Mouse (Mus musculus): ENCODE data around the gene B3gnt4. TPM values are rescaled to one million over a fixed set of nuclear protein-coding genes. Genes with fewer than 3 reads are reported as not detected.
"Not testable (repeated sequence)": the region's sequence is repeated elsewhere in the genome, so short reads cannot be mapped to it uniquely, and the experiment has no call there.

The B3gnt4 gene
- total RNA-seq, 2 experiments from 2014 or later = 0.95 to 1.1 TPM

DNA sequence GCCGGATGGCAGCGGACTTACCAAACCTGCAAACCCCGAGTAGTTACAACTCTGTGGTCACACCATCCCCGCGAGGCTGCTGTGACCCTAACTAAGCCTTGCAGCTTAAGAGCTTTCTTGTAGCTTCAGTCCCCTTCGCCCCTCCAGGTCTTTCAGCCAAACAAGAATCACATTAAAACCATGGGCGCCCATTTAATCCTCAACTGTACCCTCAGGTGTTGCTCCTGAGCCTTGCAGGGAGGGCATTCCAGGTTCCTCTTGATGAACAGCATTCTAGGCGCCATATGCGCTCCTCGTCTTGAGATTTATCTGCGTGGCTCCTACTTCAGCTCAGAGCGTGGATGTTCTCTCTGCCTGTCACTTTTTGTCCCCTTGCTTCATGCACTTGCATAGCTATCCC is 1.3 kb upstream of the B3gnt4 start:
- peak overlapping the region; percentile 57 for H3K4me3 ChIP-seq
- DNase-seq (ENCODE audit: extremely low spot score in 1 of 2, low spot score in 2 of 2) = no peak
- no peak for TF ChIP-seq CTCF (IDR thresholded peaks at IDR 0.05)
- intact Hi-C loops (cut with DNase I) = no loop called here
- H3K27ac ChIP-seq = no peak overlapping the region

DNA sequence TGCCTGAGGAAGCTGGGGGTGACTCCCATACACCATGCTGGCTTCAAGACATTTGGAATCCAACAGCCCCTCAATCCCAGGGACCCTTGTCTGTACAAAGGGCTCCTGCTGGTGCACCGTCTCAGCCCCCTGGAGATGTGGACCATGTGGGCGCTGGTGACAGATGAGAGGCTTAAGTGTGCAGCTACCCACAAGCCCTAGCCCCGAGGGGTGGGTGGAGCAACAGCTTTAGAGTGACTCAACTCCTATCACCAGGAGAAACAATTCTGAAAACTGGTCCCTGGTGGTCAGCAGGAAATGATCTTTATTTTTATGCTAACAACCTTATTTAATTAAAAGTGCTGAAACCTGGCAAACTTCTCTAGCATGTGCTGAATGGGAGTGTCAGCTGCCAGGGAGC is 1.2 kb downstream of the B3gnt4 start:
- H3K27ac ChIP-seq; DNase-seq (ENCODE audit: extremely low spot score in 1 of 2, low spot score in 2 of 2); intact Hi-C loops (cut with DNase I); H3K4me3 ChIP-seq: not testable (repeated sequence)

DNA sequence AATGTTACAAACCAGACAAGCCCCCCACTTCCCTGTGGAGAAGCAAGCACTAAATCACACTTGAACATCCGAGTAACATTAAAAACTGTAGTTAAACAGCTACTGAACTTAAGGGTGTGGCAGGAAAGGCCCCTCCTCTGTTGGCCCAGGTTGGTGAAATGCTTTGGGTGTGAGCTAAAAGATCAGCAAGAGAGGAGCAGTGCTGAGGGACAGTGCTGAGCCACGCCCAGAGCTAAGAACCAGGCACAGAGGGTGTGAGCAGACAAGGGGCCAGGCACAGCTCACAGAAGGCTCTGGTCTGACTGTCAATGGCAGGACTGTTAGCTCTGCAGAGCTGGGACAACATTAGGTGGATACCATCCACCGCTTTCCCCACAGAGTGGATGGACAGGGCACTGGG is 1.8 kb downstream of the B3gnt4 start:
- TF ChIP-seq CTCF (IDR thresholded peaks at IDR 0.05) = no peak
- intact Hi-C loops (cut with DNase I) = no loop called here
- H3K27ac ChIP-seq = no peak overlapping the region
- no peak overlapping the region for H3K4me3 ChIP-seq
- DNase-seq (ENCODE audit: extremely low spot score in 1 of 2, low spot score in 2 of 2) = no peak

DNA sequence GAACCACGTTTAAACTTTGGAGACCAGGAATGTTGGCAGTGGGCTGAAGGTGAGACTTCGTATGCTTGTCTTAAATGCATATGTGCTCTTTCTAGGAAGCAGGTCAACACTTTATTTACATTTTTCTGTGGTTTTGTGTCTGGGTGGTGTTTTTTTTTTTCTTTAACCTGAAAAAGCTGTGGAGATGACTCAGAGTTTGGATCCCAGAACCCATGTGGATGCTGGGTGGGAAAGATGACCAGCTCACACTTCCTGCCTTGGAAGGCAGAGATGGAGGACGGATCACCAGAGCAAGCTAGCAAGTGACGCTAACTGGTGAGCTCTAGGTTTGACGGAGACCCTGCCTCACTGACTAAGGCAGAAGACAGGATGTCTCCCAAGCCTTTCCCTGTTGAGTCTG is 4.6 kb downstream of the B3gnt4 start:
- no peak for DNase-seq (ENCODE audit: extremely low spot score in 1 of 2, low spot score in 2 of 2)
- intact Hi-C loops (cut with DNase I) = no loop called here
- TF ChIP-seq CTCF (IDR thresholded peaks at IDR 0.05) = no peak
- Histone ChIP-seq H3K27ac (no peak overlapping the region), H3K4me3 (no peak overlapping the region)

DNA sequence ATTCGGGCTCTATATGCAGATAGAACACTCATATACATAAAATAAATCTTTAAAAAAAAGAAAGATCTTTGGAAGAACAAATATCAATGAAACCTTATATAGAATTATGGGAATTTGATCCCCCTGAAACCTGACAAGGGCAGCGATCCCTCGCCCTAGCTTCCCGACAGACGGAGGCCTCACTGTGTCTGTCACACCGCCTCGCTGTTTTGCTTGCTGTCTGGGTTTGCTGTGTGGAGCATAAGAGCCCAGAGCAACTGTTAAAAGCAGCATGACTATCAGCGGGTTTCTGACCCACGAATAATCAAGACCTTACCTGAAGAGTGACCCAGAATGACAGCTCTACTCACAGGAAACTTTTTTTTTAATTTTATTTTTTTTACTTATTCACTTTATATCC is 10.4 kb downstream of the B3gnt4 start:
- intact Hi-C loops (cut with DNase I) = no loop called here
- no peak for TF ChIP-seq CTCF (IDR thresholded peaks at IDR 0.05)
- H3K4me3 ChIP-seq = no peak overlapping the region
- no peak for DNase-seq (ENCODE audit: extremely low spot score in 1 of 2, low spot score in 2 of 2)
- H3K27ac ChIP-seq = no peak overlapping the region

DNA sequence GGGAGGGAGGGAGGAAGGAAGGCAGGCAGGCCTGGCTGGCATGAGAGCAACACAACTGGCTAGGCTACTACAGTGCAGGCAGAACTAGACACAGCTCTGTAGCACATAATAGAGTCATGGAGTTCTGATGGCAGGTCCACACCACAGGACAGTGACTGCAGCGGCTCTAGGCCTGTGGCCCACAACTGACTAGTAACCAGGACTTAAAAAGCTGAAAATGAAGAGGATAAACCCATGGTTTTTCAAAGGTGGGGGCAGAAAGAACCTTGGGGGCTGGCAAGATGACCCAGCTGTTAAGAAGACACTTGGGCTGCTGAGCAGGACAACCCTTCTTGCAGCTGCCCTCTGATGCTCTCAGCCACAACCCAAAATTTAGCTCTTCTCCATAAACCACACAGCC is 11.4 kb downstream of the B3gnt4 start:
- intact Hi-C loops (cut with DNase I) = no loop called here
- DNase-seq (ENCODE audit: extremely low spot score in 1 of 2, low spot score in 2 of 2) = no peak
- H3K4me3 ChIP-seq = no peak overlapping the region
- no peak overlapping the region for H3K27ac ChIP-seq
- TF ChIP-seq CTCF (IDR thresholded peaks at IDR 0.05) = no peak

DNA sequence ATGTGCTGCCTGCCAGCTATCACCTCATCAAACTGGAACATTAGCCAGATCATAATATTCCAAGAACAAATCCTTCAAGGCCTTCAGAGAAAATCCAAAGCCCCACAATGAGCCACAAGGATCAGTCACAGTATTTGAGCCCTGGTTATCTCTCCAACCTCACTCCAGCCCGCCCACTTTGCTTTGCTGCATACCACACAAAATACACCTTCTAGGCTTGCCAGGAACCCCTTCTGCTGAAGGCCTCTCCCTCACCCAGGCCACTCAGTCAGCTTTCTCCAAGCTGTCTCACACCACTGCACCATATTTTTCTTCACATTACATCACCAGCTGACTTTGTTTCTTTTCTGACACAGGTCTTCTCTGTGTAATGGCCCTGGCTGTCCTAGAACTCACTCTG is 11.9 kb downstream of the B3gnt4 start:
- no peak for DNase-seq (ENCODE audit: extremely low spot score in 1 of 2, low spot score in 2 of 2)
- no peak overlapping the region for H3K4me3 ChIP-seq
- TF ChIP-seq CTCF (IDR thresholded peaks at IDR 0.05) = no peak
- intact Hi-C loops (cut with DNase I) = no loop called here
- no peak overlapping the region for H3K27ac ChIP-seq

DNA sequence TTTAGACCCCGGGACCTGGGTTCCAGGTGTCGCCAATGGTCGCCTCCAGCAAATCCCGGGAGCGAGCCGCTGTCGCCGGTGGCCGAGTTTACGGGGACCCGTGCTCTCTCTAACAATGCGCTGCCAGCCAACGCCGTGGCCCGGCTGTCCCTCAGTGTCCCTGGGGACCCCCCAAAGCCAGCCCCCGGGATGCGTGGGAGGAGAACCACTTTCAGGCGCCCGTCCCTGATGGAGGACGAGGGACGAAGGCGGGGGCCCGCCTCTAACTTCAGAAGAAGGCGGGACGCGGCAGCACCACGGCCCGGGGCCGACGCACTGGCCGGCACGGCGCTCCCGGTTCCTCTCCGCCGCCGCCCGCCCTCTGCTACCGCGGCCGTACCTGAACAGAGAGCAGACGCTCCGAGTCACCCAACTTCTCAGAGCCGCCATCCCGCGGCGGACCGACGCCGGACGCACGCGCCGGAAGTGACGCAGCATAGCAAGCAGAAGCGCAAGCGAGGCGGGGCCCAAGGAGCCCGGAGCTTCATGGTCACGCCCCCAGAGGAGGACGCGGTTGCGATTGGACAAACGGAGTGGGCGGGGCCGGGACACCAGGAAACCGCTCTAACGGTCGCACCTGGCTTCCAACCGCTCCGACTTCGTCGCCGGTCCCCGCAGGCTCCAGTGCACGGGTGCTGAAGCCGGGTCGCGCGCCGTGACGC is 13.6 kb downstream of the B3gnt4 start, which contains the start of gene Diablo:
Gene Diablo (minus strand): TSS at position 485 of the 701 bp plus-strand sequence.
- DNase-seq (ENCODE audit: extremely low spot score in 1 of 2, low spot score in 2 of 2) = peak; percentile 97 to 98
- intact Hi-C loops (cut with DNase I) = no loop called here
- Histone ChIP-seq H3K27ac (peak within 1 kb of the TSS; percentile 71), H3K4me3 (peak within 1 kb of the TSS; percentile 89)
- no peak for TF ChIP-seq CTCF (IDR thresholded peaks at IDR 0.05)

DNA sequence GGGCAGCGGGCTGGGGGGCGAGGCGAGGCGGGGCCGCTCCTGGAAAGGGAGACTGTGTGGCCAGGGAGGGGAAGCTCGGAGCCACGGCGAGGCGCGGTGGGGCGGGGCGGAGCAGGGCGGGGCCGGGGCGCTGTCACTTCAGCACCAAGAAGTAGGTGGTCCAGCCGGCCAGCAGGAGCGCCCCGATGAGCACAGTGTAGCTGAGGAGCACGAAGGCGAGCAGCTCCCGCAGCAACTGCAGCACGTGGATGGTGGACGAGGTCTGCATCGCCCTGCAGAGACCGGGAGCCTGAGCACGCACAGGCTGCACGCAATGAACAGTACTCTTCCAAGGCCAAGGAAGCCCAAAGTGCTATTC is 14.1 kb downstream of the B3gnt4 start:
- H3K27ac ChIP-seq = no peak overlapping the region; the same call in 1 of the 2 replicates
- DNase-seq (ENCODE audit: extremely low spot score in 1 of 2, low spot score in 2 of 2) = no peak
- peak; percentile 27 for TF ChIP-seq CTCF (IDR thresholded peaks at IDR 0.05)
- H3K4me3 ChIP-seq = peak overlapping the region; percentile 89
- intact Hi-C loops (cut with DNase I) = no loop called here

DNA sequence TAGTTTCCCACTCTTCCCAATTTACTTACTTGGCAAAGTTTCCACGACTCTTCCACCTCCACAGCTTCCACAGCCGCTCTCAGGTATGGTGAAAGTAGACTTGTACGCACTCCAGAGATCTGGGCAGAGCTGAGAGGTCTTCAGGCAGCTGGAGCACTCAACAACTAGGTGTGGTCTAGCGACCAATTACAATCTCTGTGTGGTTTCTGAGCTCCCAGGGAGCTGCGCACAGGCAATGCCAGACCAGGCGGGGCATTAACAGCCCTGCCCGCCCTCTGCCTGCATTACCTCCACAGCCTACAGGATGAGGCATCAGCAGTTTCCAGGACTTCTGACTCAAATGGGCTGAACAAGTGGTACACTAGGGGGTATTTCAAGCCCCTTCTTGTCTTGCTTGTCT is 15.0 kb downstream of the B3gnt4 start, which contains the start of gene Gm49027:
Gene Gm49027 (minus strand): TSS at position 208 of the 400 bp plus-strand sequence.
- intact Hi-C loops (cut with DNase I) = no loop called here
- Histone ChIP-seq H3K4me3 (peak within 1 kb of the TSS; percentile 89), H3K27ac (no peak within 1 kb of the TSS; the same call in 1 of the 2 replicates)
- no peak for TF ChIP-seq CTCF (IDR thresholded peaks at IDR 0.05)
- peak in 1 of 2 experiments; percentile 6 for DNase-seq (ENCODE audit: extremely low spot score in 1 of 2, low spot score in 2 of 2)

DNA sequence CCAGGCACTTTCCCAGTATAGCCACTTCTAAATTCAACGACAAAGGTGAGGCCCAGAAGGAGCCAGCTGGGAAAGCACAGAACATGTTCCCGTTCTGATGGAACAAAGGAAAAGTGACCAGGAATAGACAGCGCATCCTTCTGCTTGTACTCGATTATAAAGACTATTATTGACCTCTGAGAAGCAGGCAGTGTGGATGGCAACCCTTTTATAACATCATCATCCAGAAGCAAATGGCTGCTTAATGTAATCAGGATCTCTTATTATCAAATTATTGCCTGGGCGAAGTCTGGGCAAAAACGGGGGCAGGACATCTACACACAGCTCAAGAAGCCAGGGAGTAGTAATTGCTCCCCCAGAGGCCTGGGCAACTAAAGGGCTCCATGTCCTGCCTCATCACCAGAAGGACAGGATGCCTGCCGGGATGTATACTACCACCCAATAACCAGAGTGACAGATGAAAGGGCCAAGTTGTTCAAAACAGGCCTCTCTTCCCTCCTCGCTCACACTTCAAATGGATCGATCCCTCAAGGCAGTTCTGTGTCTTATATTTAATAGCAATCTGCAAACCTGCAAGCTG is 15.7 kb downstream of the B3gnt4 start:
- peak in 1 of 2 experiments; percentile 6 for DNase-seq (ENCODE audit: extremely low spot score in 1 of 2, low spot score in 2 of 2)
- intact Hi-C loops (cut with DNase I) = loop anchor here (2.0 kb wide), 1 partner anchor 85 kb away; no protein-coding TSS in a partner anchor
- TF ChIP-seq CTCF (IDR thresholded peaks at IDR 0.05) = no peak
- H3K4me3 ChIP-seq = no peak overlapping the region
- no peak overlapping the region for H3K27ac ChIP-seq

DNA sequence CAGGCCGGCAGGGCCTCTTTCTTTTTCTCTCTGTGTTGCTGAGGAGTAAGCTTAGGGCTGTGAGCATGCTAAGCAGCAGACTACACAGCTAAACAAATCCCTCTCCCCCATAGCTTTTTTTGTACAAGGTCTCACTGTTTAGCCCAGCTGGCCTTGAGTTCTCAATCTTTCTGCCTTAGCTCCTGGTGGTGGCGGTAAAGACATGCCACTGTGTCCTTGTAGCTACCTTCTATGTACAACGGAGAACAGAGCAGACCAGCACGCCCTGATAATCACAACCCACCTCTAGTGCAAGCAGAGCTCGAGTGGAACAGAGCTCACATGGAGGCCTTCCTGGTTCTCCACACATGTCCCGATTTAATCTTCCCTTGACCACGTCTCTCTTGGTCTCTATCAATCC is 18.4 kb downstream of the B3gnt4 start:
- intact Hi-C loops (cut with DNase I) = no loop called here
- Histone ChIP-seq H3K4me3 (no peak overlapping the region), H3K27ac (no peak overlapping the region)
- DNase-seq (ENCODE audit: extremely low spot score in 1 of 2, low spot score in 2 of 2) = peak; percentile 6
- TF ChIP-seq CTCF (IDR thresholded peaks at IDR 0.05) = no peak; the same call in none of the 2 replicates

DNA sequence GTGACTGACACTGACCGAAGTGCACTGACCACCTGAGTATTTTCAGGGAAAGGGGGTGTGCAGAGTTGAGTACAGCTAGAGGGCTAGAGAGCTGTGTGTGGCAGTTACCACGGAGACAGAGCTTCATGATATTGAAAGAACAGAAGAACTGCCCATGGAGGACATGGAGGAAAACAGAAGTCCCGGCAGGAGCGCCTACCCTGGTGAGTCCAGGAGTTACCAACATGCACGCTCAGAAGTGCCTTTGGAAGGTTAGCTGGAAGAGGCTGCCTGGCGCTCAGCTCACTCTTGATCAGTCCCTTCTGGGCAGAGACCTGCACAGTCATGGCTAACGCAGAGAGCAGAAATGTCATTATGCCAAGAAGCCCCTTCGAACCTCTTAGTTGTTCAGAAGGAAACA is 19.8 kb downstream of the B3gnt4 start:
- no peak overlapping the region for H3K27ac ChIP-seq
- DNase-seq (ENCODE audit: extremely low spot score in 1 of 2, low spot score in 2 of 2) = peak; percentile 6 to 8
- no peak overlapping the region for H3K4me3 ChIP-seq
- TF ChIP-seq CTCF (IDR thresholded peaks at IDR 0.05) = no peak
- intact Hi-C loops (cut with DNase I) = no loop called here

All from left cerebral cortex, adult 2 months (tissue).